Mouse (Mus musculus) megakaryocyte progenitor cell, adult 5-6 weeks (primary cell): ENCODE measurements around the gene Epb41l4b. TPM values are rescaled to one million over a fixed set of nuclear protein-coding genes. Genes with fewer than 3 reads are reported as not detected.
A peak's percentile ranks its signal among the peaks of the same experiment; 100 is the strongest.

Experiments
- ATAC-seq: replicated peaks from 2 replicates; pipeline ENCODE4 v1.8.0; 2016; ENCODE audit warnings: mild to moderate bottlenecking, moderate TSS enrichment, inconsistent platforms; ENCODE audit not compliant: poor library complexity
- total RNA-seq, 2 experiments: library from RNA; stranded (forward) in 1 of 2; stranded (reverse) in 1 of 2; fragments of 157-497, 149-512 nt in 1 of 2; fragments of 200-1000 nt in 1 of 2; gene quantifications; 2 replicates each; pipeline versions ENCODE4 v1.2.3 to v1.2.4; 2015 to 2017

Gene Epb41l4b
- total RNA-seq, 2 experiments from 2014 or later, result 5.0 to 6.0 TPM

GRCm38 (mm10) chr4:57016366-57017171 lies 126.7 kb downstream of the Epb41l4b start:
- ATAC-seq, result peak; percentile 59

- ATAC-seq, result no peak
Observed at GRCm38 (mm10) chr4:57015032-57015431, 128.2 kb downstream of the Epb41l4b start.

- ATAC-seq, result peak; percentile 61
Observed at GRCm38 (mm10) chr4:57011454-57012046, 131.7 kb downstream of the Epb41l4b start.

GRCm38 (mm10) chr4:57010919-57011318 lies 132.3 kb downstream of the Epb41l4b start:
- ATAC-seq, result no peak

- no peak for ATAC-seq
Observed at GRCm38 (mm10) chr4:57010425-57010824, 132.8 kb downstream of the Epb41l4b start.

GRCm38 (mm10) chr4:57007717-57008116 lies 135.5 kb downstream of the Epb41l4b start:
- peak; percentile 54 for ATAC-seq

- no peak for ATAC-seq
Observed at GRCm38 (mm10) chr4:57005011-57005410, 138.2 kb downstream of the Epb41l4b start.

GRCm38 (mm10) chr4:57003886-57004285 lies 139.4 kb downstream of the Epb41l4b start:
- no peak for ATAC-seq

- ATAC-seq, result no peak
Observed at GRCm38 (mm10) chr4:57002751-57003150, 140.5 kb downstream of the Epb41l4b start.

GRCm38 (mm10) chr4:57001437-57001836 lies 141.8 kb downstream of the Epb41l4b start:
- no peak for ATAC-seq

GRCm38 (mm10) chr4:56993331-56993730 lies 149.9 kb downstream of the Epb41l4b start:
- peak; percentile 72 for ATAC-seq

GRCm38 (mm10) chr4:56991951-56992350 lies 151.3 kb downstream of the Epb41l4b start:
- ATAC-seq, result no peak

- no peak for ATAC-seq
Observed at GRCm38 (mm10) chr4:56990215-56990584, 153.0 kb downstream of the Epb41l4b start, which contains the start of gene Frrs1l. Gene Frrs1l, minus strand, starts transcription at chr4:56990391.

GRCm38 (mm10) chr4:56989431-56990214 lies 153.6 kb downstream of the Epb41l4b start:
- no peak for ATAC-seq

GRCm38 (mm10) chr4:56965586-56966179 lies 177.6 kb downstream of the Epb41l4b start:
- ATAC-seq, result no peak

GRCm38 (mm10) chr4:56963687-56964086 lies 179.6 kb downstream of the Epb41l4b start:
- ATAC-seq, result no peak

GRCm38 (mm10) chr4:56961320-56961925 lies 181.8 kb downstream of the Epb41l4b start:
- no peak for ATAC-seq

- peak; percentile 44; the same call in 1 of the 2 replicates for ATAC-seq
Observed at GRCm38 (mm10) chr4:56957518-56957917, 185.7 kb downstream of the Epb41l4b start.

GRCm38 (mm10) chr4:56953235-56953634 lies 190.0 kb downstream of the Epb41l4b start:
- ATAC-seq, result no peak

GRCm38 (mm10) chr4:56951701-56952100 lies 191.5 kb downstream of the Epb41l4b start:
- no peak for ATAC-seq

GRCm38 (mm10) chr4:56949494-56949893 lies 193.7 kb downstream of the Epb41l4b start:
- no peak for ATAC-seq
